Mouse (Mus musculus): Measurements from ENCODE around the gene Lrp5. TPM values are rescaled to one million over a fixed set of nuclear protein-coding genes. Genes with fewer than 3 reads are reported as not detected.

Lrp5 gene
- total and polyA plus RNA-seq, 2 experiments from 2014 or later: 1.1 to 17.6 TPM

DNA sequence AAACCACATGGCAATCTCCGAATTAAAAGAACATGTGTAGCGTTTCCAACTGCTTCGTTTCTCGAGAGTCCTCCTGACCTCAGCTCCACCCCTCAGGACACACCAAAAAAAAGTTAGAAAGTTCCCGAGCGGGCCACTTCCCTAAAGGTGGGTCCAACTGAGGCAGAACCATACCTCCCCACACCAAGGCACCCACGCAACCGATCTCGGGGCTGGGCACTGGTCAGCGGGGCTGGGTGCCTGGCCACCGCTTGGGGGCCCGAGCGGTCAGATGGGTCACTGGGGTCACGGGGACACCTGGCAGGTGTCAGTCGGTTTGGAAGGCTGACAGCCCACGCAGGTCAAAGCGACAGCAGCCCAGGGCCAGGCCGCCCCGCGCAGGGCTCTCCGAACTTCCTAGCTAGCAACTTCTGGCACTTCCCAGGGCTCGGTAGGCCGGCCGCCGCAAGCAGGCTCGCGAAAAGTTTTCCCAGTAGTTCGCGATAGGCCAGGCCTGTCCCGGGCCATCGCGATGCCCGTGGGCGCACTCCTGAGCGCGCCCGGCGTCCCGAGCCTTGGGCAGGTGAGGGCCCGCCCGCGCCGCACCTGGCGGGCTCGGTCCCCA lies 651 bp downstream of the Lrp5 start:
- TF ChIP-seq CTCF (IDR thresholded peaks at IDR 0.05; ENCODE audit: low read depth): no peak
- 1% methylated on average over 33 of the region's 45 CpGs for WGBS
- Histone ChIP-seq H3K9me3 (ENCODE audit: low read length) (no peaks in the 10 kb centered on the region), H3K4me1 (ENCODE audit: insufficient read depth, low read length) (peaks cover 23% of the 10 kb centered on the region), H3K4me3 (ENCODE audit: low read length) (peak overlapping the region; percentile 83), H3K27me3 (ENCODE audit: insufficient read depth, low read length) (0 out of 2 replicates have a peak, but pooled peaks cover 5% of the 10 kb centered on the region), H3K36me3 (ENCODE audit: insufficient read depth, low read length) (no peaks in the 10 kb centered on the region), H3K27ac (peak overlapping the region; percentile 12; the same call in 1 of the 2 replicates), H3K4me2 (ENCODE audit: low read depth, low read length) (peak overlapping the region; percentile 99), H3K9ac (replicated peaks; ENCODE audit: low read length) (peak overlapping the region; percentile 68)
- ATAC-seq (peak; percentile 31; the same call in 1 of the 2 replicates), DNase-seq (ENCODE audit: low spot score) (no peak)

GRCm38 (mm10) chr19:3684957-3685580 lies 1.3 kb downstream of the Lrp5 start:
- no peak for ATAC-seq
- TF ChIP-seq CTCF (IDR thresholded peaks at IDR 0.05; ENCODE audit: low read depth): no peak

GRCm38 (mm10) chr19:3684414-3684813 lies 1.9 kb downstream of the Lrp5 start:
- ATAC-seq (no peak), DNase-seq (ENCODE audit: low spot score) (no peak)
- Histone ChIP-seq H3K4me1 (ENCODE audit: insufficient read depth, low read length) (peaks cover 27% of the 10 kb centered on the region), H3K36me3 (ENCODE audit: insufficient read depth, low read length) (no peaks in the 10 kb centered on the region), H3K9me3 (ENCODE audit: low read length) (no peaks in the 10 kb centered on the region), H3K27me3 (ENCODE audit: insufficient read depth, low read length) (0 out of 2 replicates have a peak, but pooled peaks cover 5% of the 10 kb centered on the region), H3K4me3 (ENCODE audit: low read length) (no peak overlapping the region), H3K27ac (no peak overlapping the region), H3K9ac (replicated peaks; ENCODE audit: low read length) (no peak overlapping the region), H3K4me2 (ENCODE audit: low read depth, low read length) (peak overlapping the region; percentile 1; the same call in 1 of the 2 replicates)
- no peak for TF ChIP-seq CTCF (IDR thresholded peaks at IDR 0.05; ENCODE audit: low read depth)
- WGBS: 33% methylated on average over 1 of the region's 1 CpGs

More at GRCm38 (mm10) chr19:3684957-3685580, 1.3 kb downstream of the Lrp5 start:
- 23% methylated on average over 11 of the region's 11 CpGs for WGBS
- H3K9ac ChIP-seq (replicated peaks; ENCODE audit: low read length): no peak overlapping the region; the same call in none of the 2 replicates
- no peaks in the 10 kb centered on the region for H3K9me3 ChIP-seq (ENCODE audit: low read length)
- no peak overlapping the region for H3K27ac ChIP-seq
- peaks cover 27% of the 10 kb centered on the region for H3K4me1 ChIP-seq (ENCODE audit: insufficient read depth, low read length)
- H3K4me2 ChIP-seq (ENCODE audit: low read depth, low read length): peak overlapping the region; percentile 99
- DNase-seq (ENCODE audit: low spot score): no peak
- no peaks in the 10 kb centered on the region for H3K36me3 ChIP-seq (ENCODE audit: insufficient read depth, low read length)
- H3K27me3 ChIP-seq (ENCODE audit: insufficient read depth, low read length): 0 out of 2 replicates have a peak, but pooled peaks cover 5% of the 10 kb centered on the region
- peak overlapping the region; percentile 83 for H3K4me3 ChIP-seq (ENCODE audit: low read length)

DNA sequence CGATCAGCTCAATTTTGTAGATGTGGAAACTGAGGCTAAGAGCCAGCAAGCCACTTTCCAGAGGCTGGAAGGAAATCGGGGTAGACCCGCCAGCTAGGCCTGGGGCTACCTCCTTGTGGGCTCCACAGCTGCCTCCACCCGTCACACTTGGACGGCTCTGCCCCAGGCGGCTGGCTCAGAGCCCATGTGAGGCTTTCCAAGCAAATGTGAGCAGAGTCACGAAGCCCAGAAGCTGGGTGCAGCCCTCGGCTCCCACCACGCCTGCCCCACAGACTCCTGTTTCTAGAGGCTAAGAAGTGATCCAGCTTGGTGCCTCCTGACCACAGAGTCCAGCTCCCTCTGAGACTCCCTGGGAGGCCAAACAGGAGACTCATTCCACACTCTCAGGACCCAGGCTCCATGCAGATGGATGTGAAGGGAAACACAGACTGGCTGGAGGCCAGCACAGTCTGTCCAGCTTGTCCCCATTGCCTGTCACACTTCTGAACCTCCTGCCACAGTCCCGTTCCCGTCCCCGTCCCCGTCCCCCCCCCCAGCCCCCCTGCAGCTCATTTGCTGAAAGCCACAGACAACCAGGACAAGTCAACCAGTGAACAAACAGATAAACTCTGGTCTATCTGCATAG lies 4.9 kb downstream of the Lrp5 start:
- peak; percentile 68 for ATAC-seq

GRCm38 (mm10) chr19:3680732-3681131 lies 5.6 kb downstream of the Lrp5 start:
- Histone ChIP-seq H3K9ac (replicated peaks; ENCODE audit: low read length) (no peak overlapping the region), H3K27ac (peak overlapping the region; percentile 65; the same call in 1 of the 2 replicates), H3K36me3 (ENCODE audit: insufficient read depth, low read length) (no peaks in the 10 kb centered on the region), H3K4me1 (ENCODE audit: insufficient read depth, low read length) (peaks cover 24% of the 10 kb centered on the region), H3K4me3 (ENCODE audit: low read length) (no peak overlapping the region), H3K9me3 (ENCODE audit: low read length) (no peaks in the 10 kb centered on the region), H3K27me3 (ENCODE audit: insufficient read depth, low read length) (no peaks in the 10 kb centered on the region), H3K4me2 (ENCODE audit: low read depth, low read length) (no peak overlapping the region)
- no peak for ATAC-seq
- DNase-seq (ENCODE audit: low spot score): no peak
- TF ChIP-seq CTCF (IDR thresholded peaks at IDR 0.05; ENCODE audit: low read depth): no peak
- WGBS: 67% methylated on average over 7 of the region's 7 CpGs

More for the DNA sequence above, 4.9 kb downstream of the Lrp5 start:
- H3K4me3 ChIP-seq (ENCODE audit: low read length): no peak overlapping the region
- H3K27ac ChIP-seq: peak overlapping the region; percentile 65; the same call in 1 of the 2 replicates
- peak; percentile 75 for DNase-seq (ENCODE audit: low spot score)
- no peaks in the 10 kb centered on the region for H3K9me3 ChIP-seq (ENCODE audit: low read length)
- H3K36me3 ChIP-seq (ENCODE audit: insufficient read depth, low read length): no peaks in the 10 kb centered on the region
- H3K4me1 ChIP-seq (ENCODE audit: insufficient read depth, low read length): peaks cover 27% of the 10 kb centered on the region
- H3K9ac ChIP-seq (replicated peaks; ENCODE audit: low read length): no peak overlapping the region
- 22% methylated on average over 13 of the region's 13 CpGs for WGBS
- TF ChIP-seq CTCF (IDR thresholded peaks at IDR 0.05; ENCODE audit: low read depth): no peak
- H3K27me3 ChIP-seq (ENCODE audit: insufficient read depth, low read length): no peaks in the 10 kb centered on the region
- H3K4me2 ChIP-seq (ENCODE audit: low read depth, low read length): 0 out of 2 replicates have a peak overlapping the region, but pooled peaks have one; percentile 6

- no peak overlapping the region for H3K4me3 ChIP-seq (ENCODE audit: low read length)
- TF ChIP-seq CTCF (IDR thresholded peaks at IDR 0.05; ENCODE audit: low read depth): no peak
- 83% methylated on average over 8 of the region's 8 CpGs for WGBS
These were observed 12.1 kb downstream of the Lrp5 start for GRCm38 (mm10) chr19:3674122-3674855.

More at GRCm38 (mm10) chr19:3674122-3674855, 12.1 kb downstream of the Lrp5 start:
- Histone ChIP-seq H3K27me3 (ENCODE audit: insufficient read depth, low read length) (no peaks in the 10 kb centered on the region), H3K4me2 (ENCODE audit: low read depth, low read length) (no peak overlapping the region), H3K27ac (no peak overlapping the region), H3K9me3 (ENCODE audit: low read length) (0 out of 2 replicates have a peak, but pooled peaks cover 2% of the 10 kb centered on the region), H3K36me3 (ENCODE audit: insufficient read depth, low read length) (no peaks in the 10 kb centered on the region), H3K9ac (replicated peaks; ENCODE audit: low read length) (no peak overlapping the region), H3K4me1 (ENCODE audit: insufficient read depth, low read length) (no peaks in the 10 kb centered on the region)
- no peak for DNase-seq (ENCODE audit: low spot score)
- ATAC-seq: no peak
